Mouse (Mus musculus): ENCODE data around the gene Pitx1. TPM values are rescaled to one million over a fixed set of nuclear protein-coding genes. Genes with fewer than 3 reads are reported as not detected.

The Pitx1 gene
- polyA plus RNA-seq (2021): not detected

GRCm38 (mm10) chr13:55836142-55836625 is at the start of gene Pitx1:
Gene Pitx1 (minus strand): TSS chr13:55836192.
- in situ Hi-C loops (cut with MboI; ENCODE audit: low pct_unique_long_range_greater_than_20kb): no loop called here
- POLR2A ChIA-PET: no interaction called here
- TF ChIP-seq CTCF (IDR thresholded peaks at IDR 0.05): no peak
- DNase-seq (ENCODE audit: low read depth, low spot score) (no peak), ATAC-seq (no peak)
- H3K27me3 ChIP-seq: peaks cover 40% of the 10 kb centered on the region
- CTCF ChIA-PET: no interaction called here

- DNase-seq (ENCODE audit: low read depth, low spot score): no peak
- no peak for ATAC-seq
- in situ Hi-C loops (cut with MboI; ENCODE audit: low pct_unique_long_range_greater_than_20kb): no loop called here
Measured at GRCm38 (mm10) chr13:55881431-55882202, 45.6 kb upstream of the Pitx1 start.

GRCm38 (mm10) chr13:55878353-55878752 is 42.4 kb upstream of the Pitx1 start:
- no peak for TF ChIP-seq CTCF (IDR thresholded peaks at IDR 0.05)
- in situ Hi-C loops (cut with MboI; ENCODE audit: low pct_unique_long_range_greater_than_20kb): loop anchor here (5.0 kb wide), 1 partner anchor 74 kb away; no protein-coding TSS in a partner anchor
- ATAC-seq (no peak), DNase-seq (ENCODE audit: low read depth, low spot score) (no peak)
- ChIA-PET CTCF (no interaction called here), POLR2A (no interaction called here)
- no peaks in the 10 kb centered on the region for H3K27me3 ChIP-seq

More at GRCm38 (mm10) chr13:55881431-55882202, 45.6 kb upstream of the Pitx1 start:
- ChIA-PET CTCF (no interaction called here), POLR2A (no interaction called here)
- no peak for TF ChIP-seq CTCF (IDR thresholded peaks at IDR 0.05)
- no peaks in the 10 kb centered on the region for H3K27me3 ChIP-seq

GRCm38 (mm10) chr13:55871410-55871809 is 35.4 kb upstream of the Pitx1 start:
- no peak for TF ChIP-seq CTCF (IDR thresholded peaks at IDR 0.05)
- H3K27me3 ChIP-seq: no peaks in the 10 kb centered on the region
- DNase-seq (ENCODE audit: low read depth, low spot score): no peak
- in situ Hi-C loops (cut with MboI; ENCODE audit: low pct_unique_long_range_greater_than_20kb): no loop called here
- ChIA-PET POLR2A (no interaction called here), CTCF (no interaction called here)
- ATAC-seq: no peak

GRCm38 (mm10) chr13:55870001-55870400 is 34.0 kb upstream of the Pitx1 start:
- DNase-seq (ENCODE audit: low read depth, low spot score) (no peak), ATAC-seq (no peak)
- H3K27me3 ChIP-seq: no peaks in the 10 kb centered on the region
- ChIA-PET CTCF (no interaction called here), POLR2A (interaction anchor here (0.5 kb wide), 1 partner anchor 208 kb away, joined by 4 read pairs; no protein-coding TSS in a partner anchor)
- no peak for TF ChIP-seq CTCF (IDR thresholded peaks at IDR 0.05)
- in situ Hi-C loops (cut with MboI; ENCODE audit: low pct_unique_long_range_greater_than_20kb): no loop called here

GRCm38 (mm10) chr13:55867540-55868103 is 31.6 kb upstream of the Pitx1 start:
- DNase-seq (ENCODE audit: low read depth, low spot score) (no peak), ATAC-seq (no peak)
- H3K27me3 ChIP-seq: no peaks in the 10 kb centered on the region
- in situ Hi-C loops (cut with MboI; ENCODE audit: low pct_unique_long_range_greater_than_20kb): no loop called here
- TF ChIP-seq CTCF (IDR thresholded peaks at IDR 0.05): no peak
- CTCF ChIA-PET: no interaction called here
- POLR2A ChIA-PET: no interaction called here

GRCm38 (mm10) chr13:55860483-55860882 is 24.5 kb upstream of the Pitx1 start:
- ChIA-PET POLR2A (no interaction called here), CTCF (no interaction called here)
- in situ Hi-C loops (cut with MboI; ENCODE audit: low pct_unique_long_range_greater_than_20kb): no loop called here
- ATAC-seq (no peak), DNase-seq (ENCODE audit: low read depth, low spot score) (no peak)
- H3K27me3 ChIP-seq: no peaks in the 10 kb centered on the region
- TF ChIP-seq CTCF (IDR thresholded peaks at IDR 0.05): no peak

GRCm38 (mm10) chr13:55858463-55858862 is 22.5 kb upstream of the Pitx1 start:
- POLR2A ChIA-PET: no interaction called here
- H3K27me3 ChIP-seq: no peaks in the 10 kb centered on the region
- DNase-seq (ENCODE audit: low read depth, low spot score) (no peak), ATAC-seq (no peak)
- no peak for TF ChIP-seq CTCF (IDR thresholded peaks at IDR 0.05)
- in situ Hi-C loops (cut with MboI; ENCODE audit: low pct_unique_long_range_greater_than_20kb): no loop called here
- CTCF ChIA-PET: no interaction called here

- no peak for TF ChIP-seq CTCF (IDR thresholded peaks at IDR 0.05)
- ATAC-seq (no peak), DNase-seq (ENCODE audit: low read depth, low spot score) (no peak)
- in situ Hi-C loops (cut with MboI; ENCODE audit: low pct_unique_long_range_greater_than_20kb): no loop called here
- no peaks in the 10 kb centered on the region for H3K27me3 ChIP-seq
- ChIA-PET POLR2A (no interaction called here), CTCF (no interaction called here)
Measured at GRCm38 (mm10) chr13:55855793-55856192, 19.8 kb upstream of the Pitx1 start.

GRCm38 (mm10) chr13:55852205-55852604 is 16.2 kb upstream of the Pitx1 start:
- no peak for TF ChIP-seq CTCF (IDR thresholded peaks at IDR 0.05)
- no peak for DNase-seq (ENCODE audit: low read depth, low spot score)
- ATAC-seq: no peak
- ChIA-PET CTCF (no interaction called here), POLR2A (no interaction called here)
- in situ Hi-C loops (cut with MboI; ENCODE audit: low pct_unique_long_range_greater_than_20kb): no loop called here
- no peaks in the 10 kb centered on the region for H3K27me3 ChIP-seq

GRCm38 (mm10) chr13:55850726-55851125 is 14.7 kb upstream of the Pitx1 start:
- DNase-seq (ENCODE audit: low read depth, low spot score) (no peak), ATAC-seq (no peak)
- POLR2A ChIA-PET: no interaction called here
- CTCF ChIA-PET: no interaction called here
- no peaks in the 10 kb centered on the region for H3K27me3 ChIP-seq
- in situ Hi-C loops (cut with MboI; ENCODE audit: low pct_unique_long_range_greater_than_20kb): no loop called here
- TF ChIP-seq CTCF (IDR thresholded peaks at IDR 0.05): no peak

Data from Patski (cell line).